Mouse (Mus musculus): Measurements from ENCODE around the gene Msi2.

Msi2 gene

DNA sequence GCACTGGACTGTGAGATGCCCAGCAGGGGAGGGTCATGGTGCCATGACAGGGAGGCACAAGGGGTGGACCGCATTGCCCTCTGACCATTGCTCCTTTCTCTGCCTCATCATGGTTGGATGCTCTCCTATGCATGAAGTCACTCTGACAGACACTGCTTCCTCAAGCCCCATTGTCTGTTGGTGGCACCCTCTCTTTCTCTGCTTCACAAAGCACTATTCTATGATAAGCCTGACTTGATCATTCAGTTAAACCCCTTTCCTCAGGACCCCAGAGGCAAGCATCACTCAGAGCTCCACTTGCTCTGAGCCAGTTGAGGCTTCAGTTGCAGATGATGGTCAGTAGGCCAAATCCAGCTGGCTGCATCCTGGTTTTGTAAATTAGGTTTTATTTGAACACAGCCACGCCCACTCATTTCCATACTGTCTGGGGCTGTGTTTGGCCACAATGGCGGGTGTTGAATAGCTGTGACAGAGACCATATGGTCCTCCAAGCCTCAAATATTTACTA, 311.9 kb downstream of the Msi2 start:
- DNase-seq (ENCODE audit: low spot score in 2 of 2) = no peak

DNA sequence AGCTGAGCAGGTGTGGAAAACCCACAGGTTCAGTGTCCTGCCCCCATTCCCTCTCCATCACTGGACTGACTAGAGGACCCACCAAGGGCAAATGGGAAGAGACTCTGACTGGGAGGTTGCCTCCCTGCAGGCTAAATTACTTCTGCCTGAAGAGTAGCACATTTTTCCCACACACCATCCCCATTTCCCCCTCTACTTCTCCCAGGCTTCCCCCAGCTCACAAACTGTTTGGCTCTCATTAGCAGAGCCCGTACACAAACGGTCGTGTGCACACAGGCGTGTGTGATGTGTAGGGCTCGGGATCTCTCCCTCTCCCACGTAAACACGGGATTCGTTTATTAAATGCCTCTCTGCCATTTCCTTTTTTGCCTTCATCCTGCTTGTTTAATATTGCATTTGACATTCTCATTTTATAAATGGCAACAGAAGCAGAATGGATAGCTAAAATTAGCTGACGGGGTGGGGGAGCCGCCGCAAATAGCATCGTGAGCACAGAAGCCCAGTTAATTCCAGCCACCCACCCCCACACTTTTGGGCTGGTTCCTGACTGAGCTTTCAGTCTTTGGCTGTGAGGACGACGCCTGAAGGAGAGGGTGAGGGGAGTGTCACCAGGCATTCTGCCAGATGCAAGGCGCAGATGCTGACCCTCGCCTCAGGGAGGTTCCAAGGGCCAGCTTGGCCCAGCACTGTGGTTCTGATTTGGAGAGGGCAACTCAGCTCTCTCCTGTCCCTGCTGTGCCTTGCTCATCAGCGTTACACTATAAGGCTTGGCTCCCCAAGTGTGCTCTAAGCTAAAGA, 313.3 kb downstream of the Msi2 start:
- DNase-seq (ENCODE audit: low spot score in 2 of 2) = peak in 1 of 2 experiments; percentile 37

DNA sequence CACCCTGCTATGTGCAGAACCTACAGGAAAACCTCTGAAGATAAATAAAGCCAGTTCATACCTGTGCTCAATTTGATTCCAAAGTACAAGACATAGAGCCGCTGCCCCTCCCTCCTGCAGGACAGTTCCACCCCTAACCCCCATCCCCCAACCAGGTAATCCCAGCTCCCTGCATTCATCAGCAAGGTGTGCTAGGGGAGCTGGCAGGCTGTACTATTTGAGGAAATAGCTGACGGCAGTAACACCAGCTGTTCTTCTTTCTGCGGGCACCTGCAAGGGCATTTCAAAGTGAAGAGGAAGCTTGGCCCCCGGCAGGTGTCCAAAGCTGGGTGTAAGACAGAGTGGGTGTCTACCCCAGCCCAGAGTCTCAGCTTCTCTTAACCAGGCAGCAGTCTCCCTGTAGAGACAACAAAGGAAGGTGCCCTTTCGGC, 314.1 kb downstream of the Msi2 start:
- DNase-seq (ENCODE audit: low spot score in 2 of 2) = no peak

DNA sequence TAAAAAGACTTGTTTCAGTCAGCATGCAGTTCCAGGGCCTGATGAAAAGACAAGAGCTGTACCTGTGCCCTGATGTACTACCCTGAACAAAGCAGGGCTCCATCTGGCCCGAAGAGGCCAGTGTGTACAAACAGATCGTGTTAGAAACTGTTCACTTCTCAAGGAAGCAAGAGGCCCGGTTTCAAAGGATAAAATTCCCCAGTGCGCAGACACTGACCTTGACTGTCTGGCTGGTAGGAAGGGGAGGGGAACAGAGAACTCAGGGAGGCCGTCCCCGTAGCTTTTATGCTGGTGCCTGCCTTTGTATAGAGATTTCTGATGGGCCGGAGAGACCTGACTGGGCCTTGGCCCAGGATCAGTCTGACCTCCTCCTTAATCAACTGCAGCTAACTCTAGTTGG, 316.0 kb downstream of the Msi2 start:
- DNase-seq (ENCODE audit: low spot score in 2 of 2) = peak in 1 of 2 experiments; percentile 31

DNA sequence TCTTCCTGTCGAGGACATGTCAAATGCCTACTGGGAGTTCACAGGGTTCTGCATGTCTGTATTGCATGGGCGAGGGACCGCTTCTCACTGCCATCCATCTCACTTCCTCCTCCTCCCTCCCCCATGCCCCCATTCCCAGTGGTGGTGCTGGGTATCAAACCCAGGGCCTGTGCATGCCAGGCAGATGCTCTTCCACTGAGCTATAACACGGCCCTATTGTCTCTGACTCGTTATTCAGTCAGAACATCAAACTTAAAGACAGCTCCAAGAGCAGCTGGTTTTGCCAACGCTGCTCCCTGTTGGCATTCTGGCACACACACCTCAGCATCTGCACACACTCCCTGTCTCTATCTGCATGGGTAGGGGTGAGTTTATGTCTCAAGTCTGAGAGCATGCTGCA, 317.0 kb downstream of the Msi2 start:
- DNase-seq (ENCODE audit: low spot score in 2 of 2) = no peak

DNA sequence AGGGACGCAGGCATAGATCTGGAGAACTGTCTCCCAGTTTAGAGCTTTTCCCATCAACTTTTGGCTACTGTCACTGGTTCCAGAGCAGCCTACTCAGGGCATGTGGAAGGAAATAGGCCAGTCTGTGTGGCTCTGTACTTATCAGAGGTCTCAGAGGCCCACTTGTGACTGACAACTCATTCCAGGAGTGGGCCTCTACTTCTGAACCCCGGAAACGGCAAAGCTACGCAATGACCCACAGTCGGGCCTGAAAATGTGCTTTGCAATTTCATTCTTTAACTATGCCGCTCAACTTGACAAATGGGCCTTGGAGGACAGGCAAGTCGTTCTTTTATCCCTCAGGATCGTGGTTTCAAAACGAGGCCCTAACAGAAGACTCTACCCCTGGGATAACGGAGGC, 317.4 kb downstream of the Msi2 start:
- DNase-seq (ENCODE audit: low spot score in 2 of 2) = no peak

DNA sequence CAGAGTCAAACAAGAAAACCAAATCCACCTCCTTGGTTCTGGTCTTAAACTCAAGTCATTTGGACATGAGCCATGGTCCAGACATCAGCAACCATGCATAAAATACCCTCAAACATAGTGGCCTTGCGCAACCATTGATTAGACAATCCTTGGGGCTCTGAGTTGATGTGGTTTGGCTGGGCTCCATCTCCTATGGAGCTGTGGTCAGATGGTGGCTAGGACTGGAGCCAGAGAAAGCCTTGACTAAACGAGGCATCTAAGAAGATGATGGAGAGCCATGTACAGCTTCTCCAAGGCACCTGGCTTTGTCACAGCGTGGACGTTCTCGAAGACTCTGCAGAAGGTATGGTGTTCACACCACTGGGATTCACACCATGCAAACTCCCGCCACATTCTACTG, 318.1 kb downstream of the Msi2 start:
- DNase-seq (ENCODE audit: low spot score in 2 of 2) = no peak

DNA sequence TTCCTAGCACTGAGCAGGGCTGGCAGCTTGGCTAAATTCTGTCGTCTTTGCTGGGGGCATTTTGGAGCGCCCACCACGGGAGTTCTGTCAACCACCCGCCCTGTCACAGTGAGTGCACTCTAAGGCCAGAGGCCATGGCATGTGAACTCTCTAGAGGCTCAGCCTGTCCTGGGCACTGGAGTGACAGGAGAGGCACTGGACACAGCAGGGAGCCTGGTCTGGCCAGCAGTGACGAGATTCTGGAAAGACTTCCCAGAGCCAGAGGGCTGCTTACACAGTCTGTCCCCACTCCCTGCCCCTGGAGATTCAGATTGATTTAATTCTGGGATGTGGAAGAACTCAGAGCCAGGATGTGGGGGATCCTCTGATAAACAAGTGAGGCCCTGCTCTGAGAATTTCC, 318.9 kb downstream of the Msi2 start:
- no peak for DNase-seq (ENCODE audit: low spot score in 2 of 2)

DNA sequence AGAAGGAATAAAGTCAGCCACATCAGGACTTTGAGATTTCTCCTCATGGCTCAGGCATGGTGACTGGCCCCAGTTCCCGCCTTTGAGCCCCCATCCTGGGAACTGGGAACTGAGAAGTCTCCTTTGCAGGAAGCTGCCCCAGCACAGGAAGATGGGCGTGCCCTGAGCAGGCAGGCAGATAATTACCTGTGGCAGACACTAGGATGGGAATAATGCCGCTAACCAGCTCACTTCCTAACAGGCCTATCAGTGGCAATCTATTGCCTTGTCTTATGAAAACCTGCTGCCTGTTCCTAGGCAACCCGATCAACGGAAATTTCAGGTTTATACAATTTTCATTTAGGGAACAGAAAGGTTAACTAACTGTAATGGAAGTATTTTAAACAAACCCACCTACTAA, 319.3 kb downstream of the Msi2 start:
- DNase-seq (ENCODE audit: low spot score in 2 of 2) = no peak

DNA sequence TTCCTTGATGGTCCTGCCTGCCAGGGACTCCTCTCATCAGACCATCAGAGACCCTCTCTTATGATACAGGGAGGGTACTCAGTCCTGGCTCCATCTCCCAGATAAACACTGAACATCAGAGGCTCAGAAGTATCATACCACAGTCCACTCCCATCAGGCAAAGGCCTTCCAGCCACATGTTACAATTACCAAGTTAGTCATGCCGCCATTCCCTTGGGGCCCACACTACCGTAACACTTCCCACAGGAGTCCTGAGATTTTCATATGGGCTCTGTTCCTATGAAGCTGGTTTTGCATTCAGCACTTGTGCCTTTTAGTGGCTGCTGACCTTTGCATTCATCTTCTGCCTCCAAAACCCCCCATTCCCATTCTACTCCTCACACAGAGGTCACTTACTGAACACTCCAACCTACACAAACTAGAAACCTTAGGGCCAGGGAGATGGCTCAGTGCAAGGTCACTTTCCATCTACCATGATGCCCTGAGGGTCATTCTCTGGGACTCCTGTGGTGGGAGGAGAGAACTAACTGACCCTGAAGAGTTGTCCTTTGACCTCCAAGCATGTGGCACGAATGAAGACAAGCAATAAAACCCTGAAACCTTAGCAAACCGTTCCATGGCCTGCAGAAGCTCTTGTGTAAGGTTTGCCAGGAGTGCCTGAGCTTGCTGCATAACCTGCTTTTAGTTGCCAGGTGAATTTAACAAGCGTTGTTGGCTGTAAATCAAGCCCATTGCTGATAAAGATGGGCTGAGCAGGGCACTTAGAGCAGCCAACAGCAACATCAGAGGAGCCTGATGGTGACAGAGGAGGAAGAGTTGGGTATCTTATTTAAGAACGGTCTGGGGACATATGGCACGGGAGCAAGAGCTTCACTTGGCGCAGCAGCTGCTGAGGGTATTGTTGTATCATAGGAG, 323.0 kb downstream of the Msi2 start:
- DNase-seq (ENCODE audit: low spot score in 2 of 2) = no peak

DNA sequence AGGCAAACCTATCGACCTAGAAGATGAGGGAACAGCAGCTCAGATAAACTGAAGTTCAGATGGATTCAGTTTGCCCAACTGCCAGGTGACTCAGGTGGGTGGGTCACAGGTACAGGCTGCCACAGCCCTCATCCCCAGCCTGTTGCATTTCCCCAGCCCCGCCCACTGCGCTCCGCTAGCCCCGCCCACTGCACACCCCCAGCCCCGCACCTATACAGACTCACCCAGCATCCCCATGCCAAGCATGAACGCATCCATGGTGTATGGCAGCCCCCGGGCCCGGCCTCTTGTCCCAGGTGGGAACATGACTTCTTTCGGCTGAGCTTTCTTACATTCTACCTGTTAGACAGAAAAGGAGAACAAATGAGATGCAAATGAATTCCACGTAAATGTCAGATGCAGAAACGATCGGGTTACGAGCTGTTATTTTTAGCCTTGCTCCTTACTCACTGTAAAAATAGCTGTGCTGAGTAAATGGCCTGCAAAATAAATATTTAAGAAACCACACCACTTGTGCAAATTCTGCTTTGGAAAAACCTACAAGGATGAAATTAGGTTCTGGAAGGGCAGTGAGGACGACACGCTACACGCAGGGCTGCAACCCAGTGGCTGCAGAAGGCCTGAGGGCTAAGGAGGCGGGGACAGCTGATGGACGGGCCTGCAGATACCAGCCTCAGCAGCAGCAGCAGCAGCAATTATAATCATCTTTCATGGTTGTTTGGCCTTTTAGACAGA, 323.8 kb downstream of the Msi2 start:
- no peak for DNase-seq (ENCODE audit: low spot score in 2 of 2)

DNA sequence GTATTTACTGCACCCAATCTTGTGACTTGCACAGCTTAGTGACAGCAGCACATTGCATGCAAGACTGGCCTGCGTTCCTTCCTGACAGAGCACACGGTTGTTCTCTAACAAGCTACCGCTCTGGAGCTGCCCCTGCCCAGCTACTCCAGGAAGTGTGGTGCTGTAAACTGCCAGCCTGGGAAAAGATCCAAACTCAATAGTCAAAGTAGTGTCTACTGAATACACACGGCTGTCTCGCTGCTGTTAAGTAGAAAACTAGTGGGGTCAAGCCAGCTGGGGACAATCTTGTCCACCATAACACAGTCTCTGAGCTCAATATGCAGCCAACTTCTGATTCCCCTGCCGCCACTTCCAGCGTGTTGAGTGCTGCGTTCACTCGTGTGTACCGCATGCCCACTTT, 325.6 kb downstream of the Msi2 start:
- DNase-seq (ENCODE audit: low spot score in 2 of 2) = no peak

DNA sequence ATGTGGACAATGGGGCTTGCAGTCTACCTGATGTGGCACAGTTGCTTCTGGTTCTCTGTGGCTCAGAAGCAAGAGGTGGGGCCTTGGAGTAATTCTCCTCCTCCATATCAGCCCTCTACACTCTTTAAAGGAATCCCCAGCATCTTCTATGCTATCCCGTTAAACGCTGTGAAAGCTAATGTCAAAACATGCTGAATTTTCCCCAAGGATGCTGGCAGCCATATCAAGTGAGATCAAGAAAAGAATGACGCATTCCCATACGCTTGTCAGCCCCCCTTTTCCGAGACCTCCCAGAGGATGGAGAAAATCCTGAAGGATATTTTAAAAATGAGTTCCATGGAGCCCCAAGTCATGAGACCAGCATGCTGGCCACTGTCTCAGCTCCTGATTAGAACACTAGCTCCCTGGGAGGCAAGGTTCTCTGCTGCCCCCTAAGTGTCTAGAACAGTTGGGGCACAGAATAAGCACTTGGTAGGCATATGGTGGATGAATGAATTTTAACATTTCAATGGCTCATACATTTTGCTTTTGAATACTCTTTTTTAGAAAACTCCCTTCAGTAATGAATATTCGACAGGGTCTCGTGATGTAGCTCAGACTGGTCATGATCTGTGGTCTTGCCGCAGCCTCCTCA, 327.0 kb downstream of the Msi2 start:
- no peak for DNase-seq (ENCODE audit: low spot score in 2 of 2)

DNA sequence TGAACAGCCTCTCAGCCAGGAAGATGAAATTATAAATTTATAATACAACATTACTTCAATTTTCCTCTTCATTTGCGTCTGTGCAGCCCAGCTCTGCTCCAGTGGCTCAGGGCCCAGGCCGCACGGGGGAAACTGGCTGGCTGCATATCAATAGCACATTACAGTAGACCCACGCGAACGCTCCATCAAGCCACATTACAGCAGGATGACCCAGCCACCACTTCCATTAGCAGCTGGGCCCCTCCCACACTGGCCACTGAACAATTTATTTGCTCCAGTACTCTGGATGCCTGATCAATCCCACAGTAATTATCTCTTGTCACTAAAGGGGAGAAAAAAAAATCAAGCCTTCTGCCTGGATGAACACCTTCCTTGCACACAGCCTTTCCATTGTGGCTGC, 328.8 kb downstream of the Msi2 start:
- DNase-seq (ENCODE audit: low spot score in 2 of 2) = no peak

DNA sequence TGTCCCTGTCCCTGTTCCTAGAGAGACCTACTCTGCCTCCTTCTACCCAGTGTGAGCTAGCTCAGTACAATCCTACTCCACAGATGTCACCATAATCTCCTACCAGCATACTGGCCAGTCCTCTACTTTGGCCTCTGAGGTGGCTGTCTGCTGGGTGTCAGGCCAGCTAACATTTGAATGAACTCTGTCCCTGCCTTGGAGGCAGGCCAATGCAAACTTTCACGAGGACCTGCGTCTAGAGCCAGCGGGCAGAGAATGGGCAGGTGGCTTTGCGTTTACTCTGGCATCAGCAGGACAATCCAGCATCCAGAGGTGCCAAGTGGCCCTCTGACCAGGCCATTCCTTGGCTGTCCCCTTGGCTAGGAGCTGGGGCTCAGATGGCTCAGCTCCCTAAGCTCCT, 331.4 kb downstream of the Msi2 start:
- DNase-seq (ENCODE audit: low spot score in 2 of 2) = no peak

DNA sequence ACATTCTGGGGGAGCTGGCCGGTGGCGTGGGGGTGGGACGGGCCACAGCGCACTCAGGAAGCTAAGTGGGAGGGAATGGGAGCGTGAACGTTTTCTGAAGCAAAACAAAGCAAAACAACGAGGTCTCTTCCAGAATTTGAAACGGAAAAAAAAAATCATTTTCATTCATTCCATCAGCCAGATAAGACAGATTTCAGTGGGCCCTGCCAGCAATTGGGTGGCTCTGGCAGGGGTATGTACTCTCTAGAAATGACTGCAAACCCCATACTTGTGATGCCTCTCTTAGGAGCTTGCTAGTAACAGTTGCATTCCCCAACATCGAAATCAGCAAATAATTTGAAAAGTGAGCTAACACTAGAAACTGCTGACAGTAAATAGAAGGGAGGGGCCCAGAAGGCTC, 335.9 kb downstream of the Msi2 start:
- no peak for DNase-seq (ENCODE audit: low spot score in 2 of 2)

DNA sequence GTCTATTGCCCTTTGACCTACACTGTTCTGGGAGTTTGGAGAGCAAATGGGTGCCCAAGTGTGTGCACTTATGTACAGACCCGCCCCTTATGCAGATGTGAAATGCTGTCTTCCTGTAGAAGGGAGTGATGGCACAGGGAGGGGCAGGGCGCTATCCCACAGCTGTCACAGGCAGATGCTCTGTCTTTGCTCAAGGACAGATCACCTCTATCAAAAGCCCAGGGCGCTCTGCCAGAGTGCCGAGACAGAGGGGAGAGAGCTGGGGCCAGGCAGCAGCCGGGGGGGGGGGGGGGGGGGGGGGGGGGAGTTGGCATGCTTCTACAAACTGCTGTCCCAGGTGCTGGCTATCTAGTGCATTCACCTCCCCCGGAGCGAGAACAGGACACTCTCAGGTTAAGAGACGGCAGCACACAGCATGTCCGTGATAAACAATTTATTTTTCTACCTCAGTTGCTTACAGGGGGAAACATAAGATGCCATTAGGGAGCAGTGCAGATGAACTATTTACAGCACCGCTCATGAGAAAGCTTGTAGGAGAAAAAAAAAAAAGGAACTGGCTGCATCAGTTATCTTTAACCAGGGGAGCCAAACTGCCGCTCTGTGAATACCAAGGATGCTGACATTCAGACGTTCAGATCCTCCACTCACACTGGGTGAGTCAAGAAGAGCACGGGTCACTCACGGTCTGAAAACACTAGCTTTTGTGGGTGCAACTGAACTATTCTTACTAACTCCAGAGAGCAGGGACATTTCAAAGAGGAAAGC, 337.0 kb downstream of the Msi2 start:
- no peak for DNase-seq (ENCODE audit: low spot score in 2 of 2)

DNA sequence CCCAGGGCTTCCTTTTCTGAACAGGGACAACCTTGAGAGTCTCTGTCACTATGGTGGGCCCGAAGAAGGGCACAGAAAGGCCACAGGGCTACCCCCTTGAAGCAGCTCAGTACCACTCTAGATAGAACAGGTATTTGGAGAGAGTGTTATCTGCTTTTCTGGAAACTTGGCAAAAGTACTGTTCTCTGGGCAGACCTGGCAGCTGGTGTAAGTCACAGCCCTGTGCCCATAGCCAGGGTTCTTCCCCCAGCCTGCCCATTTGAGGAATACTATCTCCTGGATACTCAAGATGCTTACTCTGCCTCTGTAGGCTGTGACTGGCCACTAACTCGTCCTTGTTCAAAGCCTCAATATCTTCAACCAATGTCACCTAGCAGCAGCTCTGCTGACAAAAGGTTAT, 338.7 kb downstream of the Msi2 start:
- DNase-seq (ENCODE audit: low spot score in 2 of 2) = no peak

DNA sequence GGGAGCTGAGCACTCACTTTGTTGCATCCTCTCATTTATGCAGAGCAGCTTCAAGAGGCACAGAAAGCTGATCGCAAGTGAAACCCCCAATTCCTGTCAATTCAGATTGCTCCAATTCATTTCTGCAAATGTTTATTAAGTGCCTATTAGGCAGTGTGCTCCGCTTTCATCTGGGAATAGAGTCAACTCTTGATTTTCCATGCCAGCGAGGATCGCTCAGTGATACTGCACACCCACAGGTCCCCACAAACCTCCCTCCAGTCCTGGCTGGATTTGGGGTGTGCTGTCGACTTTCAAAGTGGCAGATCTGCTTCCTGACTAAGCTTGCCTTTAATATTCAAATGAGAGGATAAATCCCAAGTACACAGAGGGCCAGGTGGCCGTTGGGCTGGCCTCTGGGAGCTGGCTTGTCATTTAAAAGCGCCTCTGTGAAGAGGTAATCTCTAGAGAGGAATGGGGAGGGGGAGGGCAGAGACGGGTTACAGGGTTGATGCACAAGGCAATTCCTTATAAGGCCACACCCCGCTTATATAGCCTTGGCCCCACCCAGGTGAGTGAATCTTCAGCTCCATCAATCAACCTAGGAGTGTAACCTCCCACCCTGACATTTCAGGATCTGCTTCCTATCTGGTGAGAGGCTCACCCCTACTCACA, 339.5 kb downstream of the Msi2 start:
- no peak for DNase-seq (ENCODE audit: low spot score in 2 of 2)

DNA sequence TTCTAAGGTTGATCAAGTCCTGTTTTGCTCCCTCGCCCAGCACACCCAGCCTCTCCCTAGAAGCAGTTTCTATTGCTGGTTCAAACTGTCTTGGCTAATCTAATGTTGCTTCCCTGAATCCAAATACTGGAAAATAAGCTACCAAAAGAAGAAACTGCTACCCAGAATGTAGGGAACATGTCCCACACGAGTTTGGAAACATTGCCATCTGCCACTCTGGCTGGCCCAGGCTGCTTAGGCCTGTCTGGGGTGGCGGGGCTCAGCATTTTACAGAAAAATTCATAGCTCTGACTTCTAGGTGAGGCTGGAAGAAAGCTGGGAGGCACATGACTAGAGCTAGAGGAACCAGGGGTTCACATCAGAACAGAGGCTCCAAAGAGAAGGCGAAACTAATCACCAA, 345.7 kb downstream of the Msi2 start:
- no peak for DNase-seq (ENCODE audit: low spot score in 2 of 2)
